Mouse (Mus musculus): ENCODE data around the gene Uhrf1bp1l.
"Not testable (repeated sequence)": the region's sequence is repeated elsewhere in the genome, so short reads cannot be mapped to it uniquely, and the experiment has no call there.

The Uhrf1bp1l gene

GRCm38 (mm10) chr10:89744871-89745665 is at the start of gene Uhrf1bp1l:
Gene Uhrf1bp1l (plus strand): TSS chr10:89744991.
- DNase-seq (ENCODE audit: low read depth, low spot score), result peak; percentile 87

- no peak for DNase-seq (ENCODE audit: low read depth, low spot score)
Measured at GRCm38 (mm10) chr10:89695194-89695911, 49.4 kb upstream of the Uhrf1bp1l start.

GRCm38 (mm10) chr10:89696270-89696669 is 48.5 kb upstream of the Uhrf1bp1l start:
- DNase-seq (ENCODE audit: low read depth, low spot score), result not testable (repeated sequence)

- no peak for DNase-seq (ENCODE audit: low read depth, low spot score)
Measured at GRCm38 (mm10) chr10:89697956-89698355, 46.8 kb upstream of the Uhrf1bp1l start.

GRCm38 (mm10) chr10:89703042-89703441 is 41.7 kb upstream of the Uhrf1bp1l start:
- no peak for DNase-seq (ENCODE audit: low read depth, low spot score)

GRCm38 (mm10) chr10:89707397-89707796 is 37.4 kb upstream of the Uhrf1bp1l start:
- DNase-seq (ENCODE audit: low read depth, low spot score), result no peak

GRCm38 (mm10) chr10:89708720-89709119 is 36.1 kb upstream of the Uhrf1bp1l start:
- DNase-seq (ENCODE audit: low read depth, low spot score), result no peak

GRCm38 (mm10) chr10:89714910-89715309 is 29.9 kb upstream of the Uhrf1bp1l start:
- DNase-seq (ENCODE audit: low read depth, low spot score), result no peak

GRCm38 (mm10) chr10:89720252-89720651 is 24.5 kb upstream of the Uhrf1bp1l start:
- DNase-seq (ENCODE audit: low read depth, low spot score), result no peak

GRCm38 (mm10) chr10:89720796-89721195 is 24.0 kb upstream of the Uhrf1bp1l start:
- DNase-seq (ENCODE audit: low read depth, low spot score), result no peak

GRCm38 (mm10) chr10:89722247-89723195 is 22.3 kb upstream of the Uhrf1bp1l start:
- no peak for DNase-seq (ENCODE audit: low read depth, low spot score)

- DNase-seq (ENCODE audit: low read depth, low spot score), result no peak
Measured at GRCm38 (mm10) chr10:89730386-89730785, 14.4 kb upstream of the Uhrf1bp1l start.

- no peak for DNase-seq (ENCODE audit: low read depth, low spot score)
Measured at GRCm38 (mm10) chr10:89731341-89731740, 13.4 kb upstream of the Uhrf1bp1l start.

GRCm38 (mm10) chr10:89732001-89732794 is 12.6 kb upstream of the Uhrf1bp1l start, which contains the start of gene Actr6:
Gene Actr6 (minus strand): TSS chr10:89732295.
- DNase-seq (ENCODE audit: low read depth, low spot score), result peak; percentile 92

GRCm38 (mm10) chr10:89737092-89737491 is 7.7 kb upstream of the Uhrf1bp1l start:
- DNase-seq (ENCODE audit: low read depth, low spot score), result no peak

- DNase-seq (ENCODE audit: low read depth, low spot score), result no peak
Measured at GRCm38 (mm10) chr10:89737887-89738286, 6.9 kb upstream of the Uhrf1bp1l start.

- DNase-seq (ENCODE audit: low read depth, low spot score), result no peak
Measured at GRCm38 (mm10) chr10:89738395-89738794, 6.4 kb upstream of the Uhrf1bp1l start.

- no peak for DNase-seq (ENCODE audit: low read depth, low spot score)
Measured at GRCm38 (mm10) chr10:89739703-89740102, 5.1 kb upstream of the Uhrf1bp1l start.

- DNase-seq (ENCODE audit: low read depth, low spot score), result no peak
Measured at GRCm38 (mm10) chr10:89740995-89741394, 3.8 kb upstream of the Uhrf1bp1l start.

- no peak for DNase-seq (ENCODE audit: low read depth, low spot score)
Measured at GRCm38 (mm10) chr10:89743266-89743665, 1.5 kb upstream of the Uhrf1bp1l start.

GRCm38 (mm10) chr10:89744341-89744740 is 450 bp upstream of the Uhrf1bp1l start:
- DNase-seq (ENCODE audit: low read depth, low spot score), result no peak

Measured in forelimb bud, embryonic 11.5 days (tissue).